Mouse (Mus musculus): ENCODE results near the gene N4bp2l2. TPM values are rescaled to one million over a fixed set of nuclear protein-coding genes. Genes with fewer than 3 reads are reported as not detected.
A peak's percentile ranks its signal among the peaks of the same experiment; 100 is the strongest.
"Not testable (repeated sequence)": the region's sequence is repeated elsewhere in the genome, so short reads cannot be mapped to it uniquely, and the experiment has no call there.

The N4bp2l2 gene
- 31.4 and 32.7 TPM in 2 replicates for polyA plus RNA-seq (2015; fragmentation: Nextera tagmentation; extraction: Ambion mirVana)

DNA sequence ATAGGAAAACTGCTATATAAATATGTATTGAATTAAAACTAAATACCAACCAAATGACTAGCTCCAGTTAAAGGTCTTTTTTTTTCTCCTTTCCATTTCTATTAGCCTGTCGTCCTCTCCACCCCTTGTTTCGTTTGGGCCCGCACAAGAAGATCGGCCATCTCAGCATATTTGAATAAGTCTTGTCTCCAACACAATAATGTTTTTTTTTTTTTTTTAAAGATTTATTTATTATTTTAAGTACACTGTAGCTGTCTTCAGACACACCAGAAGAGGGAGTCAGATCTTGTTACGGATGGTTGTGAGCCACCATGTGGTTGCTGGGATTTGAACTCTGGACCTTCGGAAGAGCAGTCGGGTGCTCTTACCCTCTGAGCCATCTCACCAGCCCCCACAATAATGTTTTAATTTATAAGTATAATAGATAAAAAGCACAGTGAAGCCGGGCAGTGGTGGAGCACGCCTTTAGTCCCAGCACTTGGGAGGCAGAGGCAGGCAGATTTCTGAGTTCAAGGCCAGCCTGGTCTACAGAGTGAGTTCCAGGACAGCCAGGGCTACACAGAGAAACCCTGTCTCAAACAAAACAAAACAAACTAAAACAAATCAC lies at the start of gene N4bp2l2:
TSS of gene N4bp2l2 (minus strand) at position 51 of the 607 bp plus-strand sequence.
- peaks cover 10% of the 10 kb centered on the region for H3K36me3 ChIP-seq (ENCODE audit: poor library complexity, severe bottlenecking)
- not testable (repeated sequence) for ATAC-seq; H3K9me3 ChIP-seq (replicated peaks); H3K27me3 ChIP-seq
- 88% methylated on average over 9 of the region's 9 CpGs for WGBS
- peak within 1 kb of the TSS; percentile 82 for H3K4me2 ChIP-seq
- peaks cover 14% of the 10 kb centered on the region; the same call in 1 of the 2 replicates for H3K4me1 ChIP-seq
- H3K4me3 ChIP-seq = peak within 1 kb of the TSS; percentile 98
- H3K9ac ChIP-seq = peak within 1 kb of the TSS; percentile 91
- peak within 1 kb of the TSS; percentile 90 for H3K27ac ChIP-seq

DNA sequence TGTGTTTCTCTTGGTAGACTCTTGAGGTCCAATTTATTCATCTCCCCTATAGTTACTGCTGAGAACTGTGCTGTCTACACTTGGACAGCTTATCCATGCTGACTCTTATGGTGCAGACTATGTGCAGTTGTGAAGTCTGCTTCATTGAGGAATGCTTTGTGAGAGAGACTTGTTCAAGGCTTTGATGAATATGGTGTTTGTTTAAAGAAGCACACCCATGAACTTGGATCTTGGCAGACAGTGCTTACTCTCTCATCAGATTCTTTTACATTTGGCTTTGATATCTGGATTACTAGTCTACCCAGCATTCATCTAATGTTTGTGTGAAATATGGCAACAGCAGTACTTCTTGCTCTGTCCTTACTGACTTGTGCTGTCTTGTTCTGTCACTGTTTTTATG lies 47.4 kb upstream of the N4bp2l2 start:
- H3K9ac ChIP-seq = no peak overlapping the region
- no peaks in the 10 kb centered on the region for H3K4me1 ChIP-seq
- H3K36me3 ChIP-seq (ENCODE audit: poor library complexity, severe bottlenecking) = no peaks in the 10 kb centered on the region
- H3K9me3 ChIP-seq (replicated peaks) = no peaks in the 10 kb centered on the region
- ATAC-seq = no peak
- H3K27me3 ChIP-seq = no peaks in the 10 kb centered on the region
- no peak overlapping the region for H3K4me2 ChIP-seq
- H3K4me3 ChIP-seq = no peak overlapping the region
- no peak overlapping the region for H3K27ac ChIP-seq

DNA sequence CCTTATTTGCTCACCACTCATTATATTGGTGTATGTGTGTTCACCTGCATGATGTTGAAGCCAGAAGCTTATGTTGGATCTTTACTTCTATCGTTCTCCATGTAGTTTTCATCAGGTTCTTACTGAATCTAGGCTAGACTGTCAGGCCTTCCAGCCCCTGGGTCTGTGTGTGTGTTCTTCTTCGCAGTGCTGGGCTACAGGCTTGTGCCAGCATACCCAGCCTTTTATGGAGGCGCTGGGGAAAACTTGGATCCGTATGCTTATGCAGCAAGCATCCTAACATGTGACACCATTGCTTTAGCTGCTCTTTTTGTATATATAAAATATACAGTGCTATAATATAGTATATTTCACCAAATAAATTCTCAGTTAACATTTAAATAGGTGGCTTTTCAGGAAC lies 45.5 kb upstream of the N4bp2l2 start:
- no peaks in the 10 kb centered on the region for H3K27me3 ChIP-seq
- 96% methylated on average over 4 of the region's 4 CpGs for WGBS
- H3K4me1 ChIP-seq = no peaks in the 10 kb centered on the region
- no peak overlapping the region for H3K4me2 ChIP-seq
- no peaks in the 10 kb centered on the region for H3K36me3 ChIP-seq (ENCODE audit: poor library complexity, severe bottlenecking)
- no peak overlapping the region for H3K9ac ChIP-seq
- H3K9me3 ChIP-seq (replicated peaks) = no peaks in the 10 kb centered on the region
- no peak for ATAC-seq
- H3K4me3 ChIP-seq = no peak overlapping the region
- H3K27ac ChIP-seq = no peak overlapping the region

DNA sequence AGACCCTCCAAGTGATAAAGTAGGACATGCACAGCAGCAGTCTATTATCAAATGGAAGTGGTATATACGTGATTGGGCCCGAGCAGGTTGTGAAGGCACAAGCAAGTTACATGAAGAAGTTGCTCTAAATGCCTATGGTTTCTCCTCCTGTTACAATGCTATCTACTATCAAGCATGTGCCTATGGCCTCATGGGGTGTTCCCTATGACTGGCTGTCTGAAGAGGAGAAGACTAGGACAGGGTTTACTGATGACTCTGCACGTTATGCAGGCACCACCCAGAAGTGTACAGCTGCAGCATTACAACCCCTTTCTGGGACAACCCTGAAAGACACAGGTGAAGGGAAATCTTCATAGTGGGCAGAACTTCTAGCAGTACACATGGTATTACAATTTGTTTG lies 41.2 kb upstream of the N4bp2l2 start:
- not testable (repeated sequence) for H3K4me2 ChIP-seq; H3K9ac ChIP-seq; H3K4me1 ChIP-seq; H3K27me3 ChIP-seq; ATAC-seq; H3K9me3 ChIP-seq (replicated peaks); H3K27ac ChIP-seq; H3K36me3 ChIP-seq (ENCODE audit: poor library complexity, severe bottlenecking); H3K4me3 ChIP-seq
- WGBS = 97% methylated on average over 3 of the region's 3 CpGs

DNA sequence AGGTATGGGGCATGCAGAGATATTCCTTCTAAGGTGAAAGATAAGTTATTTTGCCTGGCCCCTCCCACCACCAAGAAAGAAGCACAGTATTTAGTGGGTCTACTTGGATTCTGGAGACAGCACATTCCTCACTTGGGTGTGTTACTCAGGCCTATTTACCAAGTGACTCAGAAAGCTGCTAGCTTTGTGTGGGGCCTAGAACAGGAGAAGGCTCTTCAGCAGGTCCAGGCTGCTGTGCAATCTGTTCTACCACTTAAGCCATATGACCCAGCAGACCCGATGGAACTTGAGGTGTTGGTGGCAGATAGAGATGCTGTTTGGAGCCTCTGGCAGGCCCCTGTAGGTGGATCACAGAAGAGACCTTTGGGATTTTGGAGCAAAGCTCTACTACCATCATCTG lies 40.7 kb upstream of the N4bp2l2 start:
- H3K27me3 ChIP-seq, ATAC-seq: not testable (repeated sequence)
- WGBS = 89% methylated on average over 1 of the region's 1 CpGs

DNA sequence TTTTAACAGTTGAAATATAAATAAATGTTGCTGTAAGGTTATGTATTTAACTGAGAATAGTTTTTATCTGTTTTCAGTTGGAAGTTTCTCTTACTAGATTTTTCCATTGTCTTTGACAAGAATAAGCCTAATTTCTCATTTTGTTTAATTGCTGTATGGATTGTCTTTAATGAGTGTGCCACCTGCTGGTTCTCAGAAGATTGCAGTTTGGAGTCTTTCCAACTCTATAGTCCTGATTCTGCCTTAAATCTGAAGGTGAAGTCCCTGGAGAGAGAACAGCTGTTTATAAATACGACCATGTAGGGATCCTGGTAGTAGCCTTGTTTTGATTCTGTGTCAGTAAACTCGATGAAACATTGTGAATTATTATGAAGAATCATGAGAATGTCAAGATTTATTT lies 36.7 kb upstream of the N4bp2l2 start:
- 59% methylated on average over 2 of the region's 2 CpGs for WGBS
- Histone ChIP-seq H3K9me3 (replicated peaks) (no peaks in the 10 kb centered on the region; the same call in 1 of the 2 replicates), H3K27me3 (no peaks in the 10 kb centered on the region), H3K4me1 (no peaks in the 10 kb centered on the region), H3K4me3 (no peak overlapping the region), H3K4me2 (no peak overlapping the region), H3K27ac (no peak overlapping the region), H3K9ac (no peak overlapping the region), H3K36me3 (ENCODE audit: poor library complexity, severe bottlenecking) (peaks cover 10% of the 10 kb centered on the region; the same call in 1 of the 2 replicates)
- no peak for ATAC-seq

More for the DNA sequence above, 40.7 kb upstream of the N4bp2l2 start:
- not testable (repeated sequence) for H3K27ac ChIP-seq; H3K4me1 ChIP-seq; H3K4me3 ChIP-seq; H3K4me2 ChIP-seq; H3K9ac ChIP-seq; H3K36me3 ChIP-seq (ENCODE audit: poor library complexity, severe bottlenecking); H3K9me3 ChIP-seq (replicated peaks)

DNA sequence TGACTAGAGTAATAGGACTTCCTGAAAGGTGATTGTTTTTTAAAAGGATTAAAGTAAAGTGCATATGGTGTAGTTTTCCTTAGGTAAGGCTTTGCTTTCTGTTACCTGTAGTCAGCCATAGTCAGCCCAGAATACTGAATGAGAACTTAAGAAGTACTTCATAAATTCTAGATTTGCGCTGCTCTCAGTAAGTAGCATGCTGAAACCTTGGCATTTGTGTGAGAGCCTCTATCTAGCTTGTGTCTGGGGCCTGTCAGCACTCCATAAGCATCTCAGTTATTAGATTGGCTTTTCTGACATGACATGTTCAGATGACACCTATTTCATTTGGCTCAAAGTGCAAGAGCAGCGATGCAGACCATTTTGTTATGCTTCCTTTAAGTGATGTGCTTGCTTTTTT lies 27.3 kb upstream of the N4bp2l2 start:
- Histone ChIP-seq H3K36me3 (ENCODE audit: poor library complexity, severe bottlenecking) (peaks cover 25% of the 10 kb centered on the region), H3K4me1 (no peaks in the 10 kb centered on the region), H3K27ac (no peak overlapping the region), H3K9me3 (replicated peaks) (peaks cover 6% of the 10 kb centered on the region), H3K9ac (no peak overlapping the region), H3K4me3 (no peak overlapping the region), H3K4me2 (no peak overlapping the region), H3K27me3 (no peaks in the 10 kb centered on the region)
- ATAC-seq = no peak
- 91% methylated on average over 2 of the region's 2 CpGs for WGBS

DNA sequence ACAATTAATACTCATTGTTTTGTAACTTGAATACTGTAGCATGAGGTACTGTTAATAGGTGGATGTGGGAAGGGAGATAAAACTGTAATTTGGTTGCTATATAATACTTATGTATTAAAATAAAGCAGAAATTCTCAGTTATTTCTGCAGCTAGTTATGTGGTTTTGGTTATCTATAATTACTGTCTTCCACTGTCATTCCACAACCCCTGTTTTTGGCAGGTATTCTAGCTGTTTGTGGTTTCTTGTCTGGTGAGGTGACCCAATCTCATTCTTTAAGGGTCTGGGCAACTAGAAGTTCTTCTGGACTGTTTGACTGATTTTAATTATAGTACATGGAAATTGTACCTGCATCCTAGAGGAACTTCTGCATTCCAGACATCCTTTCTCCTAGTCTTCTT lies 24.7 kb upstream of the N4bp2l2 start:
- H3K9ac ChIP-seq = no peak overlapping the region
- H3K9me3 ChIP-seq (replicated peaks) = peaks cover 6% of the 10 kb centered on the region
- H3K4me1 ChIP-seq = no peaks in the 10 kb centered on the region
- no peaks in the 10 kb centered on the region for H3K27me3 ChIP-seq
- no peak overlapping the region for H3K4me3 ChIP-seq
- ATAC-seq = no peak
- no peak overlapping the region for H3K4me2 ChIP-seq
- peaks cover 14% of the 10 kb centered on the region for H3K36me3 ChIP-seq (ENCODE audit: poor library complexity, severe bottlenecking)
- no peak overlapping the region for H3K27ac ChIP-seq

DNA sequence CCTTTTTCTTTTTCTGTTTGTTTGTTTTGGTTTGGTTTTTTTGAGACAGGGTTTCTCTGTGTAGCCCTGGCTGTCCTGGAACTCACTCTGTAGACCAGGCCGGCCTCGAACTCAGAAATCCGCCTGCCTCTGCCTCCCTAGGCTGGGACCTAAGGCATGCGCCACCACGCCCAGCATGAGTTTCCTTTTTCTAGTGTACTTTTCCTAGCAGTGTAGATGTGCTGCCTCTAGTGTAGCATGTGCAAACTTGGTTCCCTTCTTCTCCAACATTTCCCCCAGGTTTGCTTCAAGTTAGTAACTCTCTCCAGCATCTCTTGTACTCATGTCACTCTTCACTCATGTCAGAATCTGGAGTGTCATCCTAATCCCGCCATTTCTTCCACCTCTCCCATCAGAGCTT lies 16.9 kb upstream of the N4bp2l2 start:
- not testable (repeated sequence) for H3K27me3 ChIP-seq; ATAC-seq; H3K36me3 ChIP-seq (ENCODE audit: poor library complexity, severe bottlenecking); H3K4me1 ChIP-seq; H3K27ac ChIP-seq; H3K4me3 ChIP-seq; H3K9me3 ChIP-seq (replicated peaks); H3K9ac ChIP-seq; H3K4me2 ChIP-seq
- WGBS = 95% methylated on average over 6 of the region's 6 CpGs

DNA sequence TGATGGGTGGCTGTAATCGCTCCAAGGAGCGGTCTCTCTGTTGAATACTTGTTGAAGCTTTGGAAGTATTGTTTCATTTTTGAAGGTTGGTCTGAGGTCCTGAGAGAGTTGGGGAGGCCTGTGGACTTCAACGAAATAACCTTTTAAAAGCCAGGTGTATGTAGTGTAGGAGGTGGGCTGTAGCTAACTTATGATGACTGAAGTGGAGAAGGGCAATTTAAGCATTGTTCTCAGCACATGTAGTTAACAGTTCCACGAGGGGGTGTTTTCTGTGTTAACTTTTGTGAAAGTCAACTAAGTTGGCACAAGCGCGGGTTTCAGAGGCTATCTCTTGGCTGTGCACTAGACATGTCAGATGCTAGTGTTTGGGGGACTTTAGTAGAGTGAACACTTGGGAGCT lies 8.9 kb upstream of the N4bp2l2 start:
- peak overlapping the region; percentile 88 for H3K4me3 ChIP-seq
- no peaks in the 10 kb centered on the region for H3K36me3 ChIP-seq (ENCODE audit: poor library complexity, severe bottlenecking)
- peak overlapping the region; percentile 98 for H3K9ac ChIP-seq
- peak overlapping the region; percentile 60 for H3K4me2 ChIP-seq
- peaks cover 19% of the 10 kb centered on the region for H3K4me1 ChIP-seq
- H3K27ac ChIP-seq = no peak overlapping the region
- no peaks in the 10 kb centered on the region for H3K27me3 ChIP-seq
- WGBS = 47% methylated on average over 6 of the region's 6 CpGs
- no peaks in the 10 kb centered on the region for H3K9me3 ChIP-seq (replicated peaks)
- ATAC-seq = no peak

DNA sequence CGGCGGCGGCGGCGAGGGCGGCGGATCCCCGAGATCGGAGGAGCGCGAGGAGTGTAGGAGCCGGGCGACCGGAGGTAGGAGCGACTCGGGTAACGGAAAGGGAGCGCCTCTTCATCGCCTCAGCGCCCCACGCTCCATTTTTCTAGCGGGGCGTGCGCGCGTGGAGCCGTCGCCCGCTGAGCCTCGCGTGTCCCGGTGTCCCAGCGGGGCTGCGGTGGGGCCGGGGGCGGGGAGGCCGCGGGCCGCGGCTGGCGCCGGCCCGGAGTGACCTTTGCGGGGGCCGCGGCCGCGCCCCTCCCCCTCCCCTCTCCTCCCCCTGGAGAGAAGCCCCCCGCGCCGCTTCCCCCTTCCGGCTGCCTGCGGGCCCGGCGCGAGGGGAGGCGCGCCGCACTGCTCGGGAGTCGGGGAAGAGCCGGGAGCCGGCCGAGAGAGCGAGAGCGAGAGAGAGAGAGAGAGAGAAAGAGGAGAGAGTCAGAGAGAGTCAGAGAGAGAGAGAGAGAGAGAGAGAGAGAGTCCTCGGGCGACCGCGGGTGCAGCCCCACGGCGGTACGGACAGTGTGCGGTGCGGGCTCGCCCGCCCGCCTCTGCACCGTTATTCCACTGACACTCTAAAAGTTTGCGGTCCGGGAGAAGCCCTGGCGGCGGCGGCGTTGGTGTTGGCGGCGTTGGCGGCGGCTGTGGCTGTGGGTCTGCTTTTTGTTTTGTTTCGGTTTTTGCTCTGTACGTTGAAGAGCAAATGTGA lies 8.1 kb upstream of the N4bp2l2 start:
- Histone ChIP-seq H3K27ac (peak overlapping the region; percentile 97), H3K9me3 (replicated peaks) (no peaks in the 10 kb centered on the region), H3K27me3 (no peaks in the 10 kb centered on the region), H3K9ac (peak overlapping the region; percentile 98), H3K4me3 (peak overlapping the region; percentile 88), H3K4me2 (peak overlapping the region; percentile 60), H3K4me1 (peaks cover 19% of the 10 kb centered on the region), H3K36me3 (ENCODE audit: poor library complexity, severe bottlenecking) (no peaks in the 10 kb centered on the region)
- under 1% methylated on average over 47 of the region's 91 CpGs for WGBS
- ATAC-seq = peak; percentile 58

DNA sequence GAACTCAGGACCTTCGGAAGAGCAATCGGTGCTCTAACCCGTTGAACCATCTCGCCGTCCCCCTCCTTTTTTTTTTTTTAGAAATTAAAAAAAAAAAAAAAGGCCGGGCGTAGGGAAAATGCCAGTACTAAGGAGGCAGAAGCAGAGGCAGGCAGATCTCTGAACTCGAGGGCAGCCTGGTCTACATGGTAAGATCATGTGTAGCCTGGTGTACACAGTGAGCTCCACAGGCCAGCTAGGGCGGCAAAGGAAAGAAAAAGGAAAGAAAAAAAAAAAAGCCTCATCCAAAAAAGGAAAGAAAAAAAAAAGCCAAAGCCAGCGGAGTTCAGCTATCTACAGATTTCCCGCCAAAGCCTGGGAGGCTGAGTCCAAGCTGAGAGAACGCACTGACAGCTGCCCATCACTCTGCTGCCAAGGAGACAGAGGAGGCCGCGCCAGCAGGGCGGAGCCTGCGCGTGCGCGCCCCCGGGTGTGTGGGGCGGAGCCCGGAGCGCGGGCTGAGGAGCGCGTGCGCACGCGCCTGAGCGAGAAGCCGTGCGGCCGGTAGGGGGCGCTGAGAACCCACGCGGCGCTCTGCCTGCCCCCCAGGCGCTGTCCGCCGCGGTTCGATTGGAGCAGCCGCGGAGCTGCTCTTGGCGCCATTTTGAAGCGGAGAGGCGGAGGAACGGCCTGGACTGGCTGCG lies 7.3 kb upstream of the N4bp2l2 start, which contains the start of gene Pds5b:
TSS of gene Pds5b (plus strand) at position 587 of the 683 bp plus-strand sequence.
- Histone ChIP-seq H3K9ac (peak within 1 kb of the TSS; percentile 98), H3K4me2 (peak within 1 kb of the TSS; percentile 60), H3K36me3 (ENCODE audit: poor library complexity, severe bottlenecking) (no peaks in the 10 kb centered on the region), H3K27me3 (no peaks in the 10 kb centered on the region), H3K27ac (peak within 1 kb of the TSS; percentile 97), H3K4me3 (peak within 1 kb of the TSS; percentile 88), H3K9me3 (replicated peaks) (no peaks in the 10 kb centered on the region), H3K4me1 (peaks cover 19% of the 10 kb centered on the region)
- ATAC-seq = peak; percentile 96
- 19% methylated on average over 36 of the region's 49 CpGs for WGBS

Data from forebrain, embryonic 13.5 days (tissue).